Mouse (Mus musculus) adrenal gland (tissue): ENCODE data around the gene Ccdc106.

Source experiments
- intact Hi-C: fragments of 180-260 bp; cut with DNase I; formaldehyde crosslinking; loops from one replicate; pipeline ENCODE4 v1.15.1; 2025

Ccdc106 gene

DNA sequence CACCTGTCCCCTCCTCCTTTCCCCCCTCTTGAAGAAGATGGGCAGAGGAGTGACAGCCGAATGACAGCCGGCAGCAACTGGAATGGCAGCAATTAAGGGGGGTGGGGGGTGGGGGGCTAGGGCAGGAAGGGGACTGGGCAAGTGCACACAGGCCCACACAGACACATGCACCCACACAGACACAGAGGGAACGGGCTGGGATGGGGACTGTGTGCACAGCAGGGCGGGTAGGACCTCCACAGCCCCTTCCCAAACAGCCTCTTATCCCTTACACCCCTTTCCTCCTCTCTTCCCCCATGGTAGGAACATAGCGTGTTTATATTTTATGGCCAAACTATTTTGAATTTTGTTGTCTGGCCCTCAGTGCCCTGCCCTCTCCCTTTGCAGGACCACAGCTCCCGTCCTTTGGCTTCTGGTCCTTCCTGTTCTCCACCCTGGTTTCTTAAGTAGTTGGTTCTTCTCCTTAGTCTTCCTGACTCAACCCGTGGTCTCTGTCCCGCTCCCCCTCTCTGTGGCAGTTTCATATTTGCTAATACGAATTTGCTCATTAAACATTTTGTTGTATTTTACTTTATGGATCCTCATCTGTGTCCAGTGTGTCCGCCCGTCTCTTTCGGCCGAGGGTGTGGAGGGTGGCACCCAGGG lies 59.1 kb downstream of the Ccdc106 start:
- intact Hi-C loops, result loop anchor here (10.0 kb wide), 1 partner anchor 45 kb away; the partner anchor contains the start of gene Rasl2-9

DNA sequence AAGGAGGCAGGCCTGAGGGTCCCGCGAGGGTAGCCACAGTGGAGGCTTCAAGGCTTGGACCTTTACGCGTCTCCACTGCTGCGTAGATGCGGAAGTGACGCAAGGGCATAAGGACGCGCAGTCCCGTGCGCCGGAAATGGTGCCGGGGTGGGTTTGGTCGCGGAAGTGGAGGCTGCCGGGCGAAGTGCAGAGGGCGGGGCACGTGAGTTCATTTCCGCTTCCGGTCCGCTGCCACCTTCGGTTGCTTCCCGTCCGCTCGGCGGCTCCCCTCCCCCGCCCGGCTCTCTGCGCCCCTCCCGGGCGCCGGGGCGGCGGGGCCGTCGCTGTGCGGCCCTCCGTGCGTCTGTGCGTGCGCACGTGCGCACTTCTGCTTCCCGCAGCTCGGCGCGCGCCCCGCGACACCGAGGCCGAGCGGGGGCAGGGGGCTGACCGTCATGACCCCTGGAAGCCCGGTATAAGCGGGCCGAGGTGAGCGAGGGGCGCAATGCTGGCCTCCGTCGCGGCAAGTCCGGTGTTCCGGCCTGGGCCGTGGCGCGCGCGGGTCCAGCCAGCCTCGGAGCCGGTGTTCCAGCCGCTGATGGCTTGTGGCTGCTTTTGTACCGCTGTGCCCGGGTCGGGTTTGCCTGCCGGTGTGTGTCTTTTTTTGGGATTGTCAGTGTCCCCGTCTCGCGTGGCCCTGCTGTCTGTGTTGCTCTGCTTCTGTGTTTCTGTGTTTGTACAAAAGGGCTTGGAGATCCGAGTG lies 59.8 kb downstream of the Ccdc106 start, which contains the start of gene Epn1:
Gene Epn1, plus strand, starts transcription at position 226 of the 742 bp plus-strand sequence.
- intact Hi-C loops, result no loop called here

DNA sequence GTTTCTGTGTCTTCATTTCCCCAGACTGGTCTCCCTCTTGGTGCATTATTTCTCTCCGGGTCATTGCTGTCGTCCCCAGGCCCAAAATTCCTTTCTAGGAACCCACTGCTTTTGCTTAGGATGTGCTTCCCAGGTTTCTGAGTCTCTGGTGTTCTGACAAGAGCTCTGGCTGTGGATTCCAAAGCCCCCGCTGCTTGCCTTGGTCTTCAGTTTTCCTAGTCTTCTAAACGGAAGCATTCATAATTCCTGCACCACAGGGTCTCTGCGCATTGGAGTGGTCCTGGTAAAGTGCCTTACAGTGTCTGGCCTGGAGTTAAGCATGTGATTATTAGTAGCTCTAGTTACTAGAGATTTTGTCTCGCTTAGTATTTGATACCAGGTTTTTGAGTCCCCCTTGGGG lies 60.5 kb downstream of the Ccdc106 start:
- intact Hi-C loops, result no loop called here

DNA sequence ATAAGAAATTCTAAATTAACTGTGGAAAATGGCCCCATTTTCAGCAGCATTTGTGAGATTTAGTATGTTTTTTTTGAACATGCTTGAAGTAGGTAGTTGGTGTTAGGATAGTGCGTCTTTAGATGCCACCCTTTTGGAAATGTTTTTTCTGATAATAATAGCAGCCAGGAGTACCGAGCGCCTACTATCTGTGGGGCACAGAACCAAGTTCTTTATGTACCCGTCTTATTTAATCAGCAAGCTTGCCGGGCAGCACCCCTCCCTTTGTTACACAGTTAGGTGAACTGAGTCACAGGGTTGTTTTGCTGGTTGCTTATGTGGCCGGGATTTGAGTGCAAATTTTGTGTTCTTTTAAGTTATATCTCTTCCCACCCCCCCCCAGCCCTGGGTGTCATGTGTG lies 60.9 kb downstream of the Ccdc106 start:
- intact Hi-C loops, result no loop called here

DNA sequence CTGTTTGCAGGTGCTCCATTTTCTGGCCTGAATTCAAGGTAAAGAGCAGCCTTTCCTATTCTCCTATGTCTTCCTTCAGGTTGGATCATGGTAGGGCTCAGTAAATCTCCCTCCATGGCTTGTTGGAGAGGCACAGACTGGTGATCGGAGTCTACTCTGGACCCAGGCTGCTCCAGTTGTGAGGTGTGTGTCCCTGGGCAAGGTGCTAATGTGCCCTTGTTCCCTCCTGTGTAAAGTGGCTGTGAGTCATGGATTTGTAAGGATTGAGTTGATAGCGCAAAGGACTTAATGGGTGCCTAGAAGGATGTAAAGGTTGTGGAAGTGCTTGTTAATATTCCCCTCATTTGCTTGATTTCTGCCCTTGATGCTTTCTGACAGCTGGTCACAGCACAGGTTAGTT lies 61.6 kb downstream of the Ccdc106 start:
- intact Hi-C loops, result no loop called here

DNA sequence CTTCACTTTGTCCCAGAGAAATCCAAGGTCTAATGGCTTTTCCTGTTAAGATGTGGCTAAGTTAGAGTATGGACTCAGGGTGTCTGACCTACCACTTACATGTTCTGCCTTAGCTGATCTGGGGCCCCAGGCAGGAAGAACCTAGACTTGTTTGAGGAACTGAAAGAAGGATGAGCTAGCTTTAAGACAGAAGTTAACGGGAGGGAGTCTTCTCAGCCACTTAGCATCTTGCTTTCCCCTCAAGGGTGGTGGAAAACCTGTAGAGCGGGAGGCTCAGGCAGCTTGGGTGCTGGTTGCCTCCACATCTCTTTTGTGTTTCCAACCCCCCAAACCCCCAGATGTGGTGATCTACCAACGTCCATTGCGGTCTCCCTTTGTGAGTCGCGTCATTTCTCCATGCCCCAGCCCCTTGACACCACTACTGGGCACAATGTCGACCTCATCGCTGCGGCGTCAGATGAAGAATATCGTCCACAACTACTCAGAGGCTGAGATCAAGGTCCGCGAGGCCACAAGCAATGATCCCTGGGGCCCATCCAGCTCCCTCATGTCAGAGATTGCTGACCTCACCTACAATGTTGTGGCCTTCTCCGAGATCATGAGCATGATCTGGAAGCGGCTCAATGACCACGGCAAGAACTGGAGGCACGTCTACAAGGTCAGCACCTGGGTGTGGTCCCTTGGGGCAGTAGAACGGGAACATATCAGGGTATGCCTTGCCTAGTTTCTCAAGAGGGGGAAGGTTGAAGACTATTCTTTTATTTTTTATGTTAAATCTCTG lies 63.2 kb downstream of the Ccdc106 start:
- intact Hi-C loops, result no loop called here

DNA sequence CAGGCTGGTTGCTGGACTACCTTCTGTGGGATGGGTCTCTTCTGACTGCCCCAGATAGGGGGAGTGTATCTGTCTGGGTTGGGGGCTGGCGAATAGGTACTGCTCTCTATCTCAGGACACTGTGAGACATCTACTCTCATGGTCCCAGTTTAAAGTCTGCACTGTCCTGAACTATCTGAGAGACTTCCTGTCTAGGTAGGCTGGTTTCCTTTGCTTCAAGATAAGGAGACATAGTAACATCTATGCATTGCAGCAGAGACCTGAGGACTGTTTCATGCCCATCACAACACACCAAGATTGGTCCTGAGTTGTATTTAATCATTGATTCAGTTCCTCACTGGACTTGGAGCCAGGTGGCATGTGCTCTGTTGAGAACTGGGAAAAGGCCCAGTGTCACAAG lies 65.2 kb downstream of the Ccdc106 start:
- intact Hi-C loops, result no loop called here

DNA sequence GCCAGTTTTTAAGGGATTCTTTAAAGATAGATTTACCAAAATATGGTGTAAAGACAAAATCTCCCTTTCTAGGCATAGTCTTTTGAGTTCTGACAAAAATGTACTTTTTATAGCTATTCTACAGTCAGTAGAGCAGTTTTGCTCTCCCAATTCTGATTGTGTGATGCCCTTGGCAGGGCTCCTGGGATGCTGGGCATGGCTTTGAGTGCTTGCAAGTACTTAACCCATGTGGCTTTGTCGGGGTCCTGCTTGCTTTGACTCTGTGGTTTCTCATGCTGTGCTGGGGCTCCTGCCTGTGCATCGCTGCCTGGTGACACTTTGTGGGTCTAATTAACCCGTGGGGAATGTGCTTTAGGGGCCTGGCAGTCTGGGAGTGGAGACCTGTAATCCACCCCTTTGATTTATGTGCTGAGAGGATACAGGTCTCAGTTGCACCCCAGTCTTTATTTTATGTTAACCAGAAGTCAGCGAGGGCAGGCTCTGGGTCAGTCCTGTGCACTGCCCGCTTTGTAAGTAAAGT lies 66.6 kb downstream of the Ccdc106 start:
- intact Hi-C loops, result no loop called here

DNA sequence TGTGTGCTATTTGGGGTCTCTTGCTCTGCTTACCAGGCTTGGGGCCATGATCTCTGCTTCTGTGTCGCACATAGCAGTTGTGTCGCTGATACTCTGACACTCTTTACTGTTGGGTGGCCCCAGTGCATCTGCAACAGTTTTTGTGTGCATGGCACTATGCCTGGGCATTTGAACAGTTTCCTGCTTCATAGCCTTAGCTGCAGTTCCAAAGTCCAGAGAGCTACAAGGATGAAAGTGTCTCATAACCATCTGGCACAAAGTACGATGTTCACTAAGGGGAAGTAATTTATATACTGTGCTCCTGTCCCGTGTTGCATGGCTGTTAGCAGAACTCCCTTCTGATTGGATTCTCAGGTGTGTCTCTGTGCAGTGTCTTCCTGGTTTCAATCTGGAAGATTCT lies 67.5 kb downstream of the Ccdc106 start:
- intact Hi-C loops, result no loop called here

DNA sequence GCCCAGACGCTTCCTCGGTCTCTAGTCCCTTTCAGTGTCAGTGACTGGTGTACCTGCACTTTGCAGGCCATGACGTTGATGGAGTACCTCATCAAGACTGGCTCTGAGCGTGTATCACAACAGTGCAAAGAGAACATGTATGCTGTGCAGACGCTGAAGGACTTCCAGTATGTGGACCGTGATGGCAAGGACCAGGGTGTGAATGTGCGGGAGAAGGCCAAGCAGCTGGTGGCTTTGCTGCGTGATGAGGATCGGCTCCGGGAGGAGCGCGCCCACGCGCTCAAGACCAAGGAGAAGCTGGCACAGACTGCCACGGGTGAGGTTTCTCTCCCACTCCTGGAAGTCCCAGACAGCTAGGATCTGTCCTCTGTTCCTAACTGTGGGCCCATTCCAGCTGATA lies 69.5 kb downstream of the Ccdc106 start:
- intact Hi-C loops, result no loop called here

DNA sequence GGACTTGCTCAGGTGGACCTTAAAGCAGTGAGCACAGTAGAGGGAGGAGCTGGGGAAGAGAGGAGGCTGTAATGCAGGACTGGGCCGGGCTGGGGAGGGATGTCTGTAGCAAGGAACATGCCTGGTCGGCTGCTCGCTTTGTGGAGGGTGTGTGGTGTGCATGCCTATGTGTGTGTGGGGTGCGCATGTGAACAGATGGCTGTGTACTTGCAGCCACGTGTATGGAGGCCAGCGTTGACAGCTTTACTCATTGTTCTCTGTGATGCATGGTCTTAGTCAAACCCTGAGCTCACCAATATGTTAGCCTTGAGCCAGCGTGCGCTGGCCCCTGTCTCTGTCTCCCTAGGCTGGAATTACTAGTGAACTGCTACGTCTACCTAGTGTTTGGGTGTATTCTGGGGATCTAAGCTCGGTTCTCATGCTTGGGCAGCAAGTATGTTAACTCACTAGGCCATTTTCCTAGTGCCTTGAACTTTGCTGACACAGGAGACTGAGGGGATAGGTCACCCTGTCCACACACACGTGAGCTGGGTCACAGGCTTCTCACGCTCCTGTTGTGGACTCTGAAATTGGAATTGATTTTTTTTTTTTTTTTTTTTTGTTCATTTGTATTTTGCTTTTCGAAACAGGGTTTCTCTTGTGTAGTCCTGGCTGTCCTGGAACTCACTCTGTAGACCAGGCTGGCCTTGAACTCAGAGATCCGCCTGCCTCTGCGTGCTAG lies 70.8 kb downstream of the Ccdc106 start:
- intact Hi-C loops, result no loop called here

DNA sequence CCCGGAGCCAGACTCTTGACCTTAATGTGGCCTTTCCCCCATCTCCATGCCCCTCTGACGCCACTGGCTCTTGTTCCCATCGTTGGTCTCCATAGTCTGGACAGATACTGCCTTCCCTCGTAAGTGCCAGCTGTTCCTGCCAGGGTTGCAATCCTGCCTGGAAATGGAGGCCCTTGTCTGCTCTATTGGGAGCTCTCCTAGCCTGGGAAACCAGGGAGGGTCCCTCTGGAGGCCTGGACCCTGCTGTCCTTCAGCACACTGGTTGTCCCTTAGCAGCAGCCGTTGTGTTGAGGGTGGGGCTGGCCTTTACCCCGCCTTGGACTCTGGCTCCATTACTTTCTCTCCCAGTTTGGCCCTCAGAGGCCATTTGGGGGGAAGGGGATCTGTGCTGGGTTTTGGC lies 72.0 kb downstream of the Ccdc106 start:
- intact Hi-C loops, result no loop called here

DNA sequence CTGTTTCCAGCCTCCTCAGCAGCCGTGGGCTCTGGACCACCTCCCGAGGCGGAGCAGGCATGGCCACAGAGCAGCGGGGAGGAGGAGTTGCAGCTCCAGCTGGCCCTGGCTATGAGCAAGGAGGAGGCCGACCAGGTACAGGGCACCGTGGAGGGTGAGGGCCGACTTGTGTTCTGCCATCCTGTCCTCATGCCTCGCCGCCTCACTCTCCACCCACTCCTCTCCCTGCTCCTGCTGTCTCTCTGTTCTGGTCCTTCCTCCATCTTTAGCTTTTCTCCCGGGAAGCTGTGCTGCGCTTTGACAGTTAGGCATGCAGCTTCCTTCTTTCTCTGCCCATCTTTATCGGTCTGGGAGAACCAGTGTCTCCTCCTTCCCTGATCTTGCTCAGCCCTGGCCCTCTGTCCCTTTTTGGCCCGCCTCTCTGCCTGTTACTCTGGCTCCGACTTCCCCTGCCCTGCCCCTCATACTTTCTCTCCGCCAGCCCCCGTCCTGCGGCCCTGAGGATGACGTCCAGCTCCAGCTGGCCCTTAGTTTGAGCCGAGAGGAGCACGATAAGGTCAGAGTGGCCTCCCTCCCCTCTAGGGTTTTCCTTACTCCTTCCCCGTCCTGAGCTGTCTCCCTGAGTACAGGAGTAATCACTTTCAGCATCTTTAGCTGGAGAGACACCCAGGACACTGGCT lies 72.6 kb downstream of the Ccdc106 start:
- intact Hi-C loops, result no loop called here

DNA sequence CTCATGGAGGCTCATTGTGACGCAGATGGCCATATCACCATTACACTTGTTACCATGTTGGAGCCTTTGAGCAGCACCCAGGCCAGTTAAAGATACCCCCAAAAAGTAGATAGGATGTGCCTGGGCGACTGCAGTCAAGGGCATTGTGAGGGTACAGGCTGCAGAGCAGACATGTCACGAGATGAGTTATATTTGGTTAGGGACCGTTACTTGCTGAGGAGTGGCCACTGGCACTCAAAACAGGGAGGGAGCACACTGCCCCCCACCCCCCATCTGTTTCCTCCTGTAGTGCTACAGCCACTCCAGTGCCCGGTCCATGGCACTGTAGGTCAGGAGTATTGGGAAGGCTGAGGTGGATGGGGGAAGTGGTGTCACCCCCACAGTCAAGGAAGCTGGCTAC lies 78.4 kb downstream of the Ccdc106 start:
- intact Hi-C loops, result no loop called here

DNA sequence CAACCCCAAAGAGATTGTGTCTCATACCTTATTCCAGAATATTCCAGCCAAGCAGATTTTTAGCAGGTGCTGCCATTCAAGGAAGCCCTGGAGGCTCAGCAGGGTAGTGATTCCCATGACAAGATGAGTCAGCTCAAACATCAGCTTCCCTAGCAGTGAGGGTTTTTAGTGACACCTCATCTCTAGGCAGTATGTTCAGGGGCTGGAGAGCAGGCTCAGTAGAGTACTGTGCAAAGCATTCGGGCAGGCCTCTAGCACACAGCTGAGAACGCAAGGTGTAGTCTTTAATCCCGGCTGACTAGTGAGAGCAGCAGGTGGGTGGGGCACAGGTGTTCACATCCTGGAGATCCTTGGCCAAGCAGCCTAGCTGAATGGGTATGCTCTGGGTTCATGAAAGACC lies 79.4 kb downstream of the Ccdc106 start:
- intact Hi-C loops, result no loop called here

DNA sequence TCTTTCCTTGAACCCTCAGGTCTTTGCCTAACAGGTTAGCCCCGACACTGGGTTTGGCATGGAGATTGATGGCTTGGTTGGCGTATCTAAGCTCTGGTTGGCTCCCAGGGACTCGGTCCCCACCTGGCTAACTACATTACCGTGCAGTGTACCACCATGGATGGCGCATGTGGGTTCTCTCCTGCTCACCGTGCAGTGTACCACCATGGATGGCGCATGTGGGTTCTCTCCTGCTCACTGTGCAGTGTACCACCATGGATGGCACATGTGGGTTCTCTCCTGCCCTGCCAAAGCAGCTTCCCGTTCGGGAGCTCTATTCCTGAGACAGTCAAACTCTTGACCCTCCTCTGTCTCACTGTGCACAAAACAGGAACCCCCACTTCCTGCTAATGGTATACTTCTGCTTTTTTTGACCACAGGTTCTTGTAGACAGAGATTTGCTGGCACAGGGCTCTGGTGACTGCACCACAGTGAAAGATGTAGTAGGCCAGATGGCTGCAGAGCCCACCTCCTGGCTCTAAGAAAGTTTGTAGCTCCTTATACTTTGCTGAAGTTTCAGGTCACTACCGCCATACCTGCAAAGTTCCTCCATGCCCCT lies 80.8 kb downstream of the Ccdc106 start:
- intact Hi-C loops, result no loop called here

DNA sequence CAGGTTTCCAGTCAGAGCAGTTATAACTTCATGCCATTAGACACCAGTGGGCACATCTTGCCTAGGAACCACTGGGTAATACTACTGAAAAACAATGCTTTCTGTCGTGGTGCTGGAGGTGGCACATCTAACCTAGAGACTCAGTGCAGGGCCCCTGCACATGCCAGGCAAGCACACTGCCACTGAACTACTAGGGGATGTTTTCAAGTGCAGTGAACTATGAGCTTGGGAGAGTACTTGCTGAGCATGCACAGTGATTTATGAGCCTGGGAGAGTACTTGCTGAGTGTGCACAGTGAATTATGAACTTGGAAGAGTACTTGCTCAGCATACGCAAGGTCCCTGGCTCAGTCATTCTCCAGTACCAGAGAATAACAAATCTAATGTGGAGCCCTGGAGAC lies 82.2 kb downstream of the Ccdc106 start:
- intact Hi-C loops, result no loop called here

DNA sequence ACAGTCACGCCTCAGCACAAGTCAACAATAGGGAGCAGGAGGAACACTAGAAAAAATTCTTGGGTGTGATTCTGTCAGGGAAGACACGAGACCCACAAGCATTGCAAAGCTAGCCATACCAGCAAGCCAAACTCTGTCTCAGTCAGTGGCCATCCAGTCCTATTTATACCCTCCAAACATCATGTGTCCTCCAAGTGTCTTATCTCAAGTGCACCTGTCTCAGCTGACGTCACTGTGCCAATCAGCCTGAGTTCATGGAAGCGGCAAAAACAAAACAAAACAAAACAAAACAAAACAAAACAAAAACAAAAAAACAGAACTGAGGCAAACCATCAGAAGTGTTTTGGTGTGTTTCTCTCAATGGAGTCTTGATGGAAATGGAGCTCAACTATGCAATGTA lies 87.9 kb downstream of the Ccdc106 start:
- intact Hi-C loops, result no loop called here

DNA sequence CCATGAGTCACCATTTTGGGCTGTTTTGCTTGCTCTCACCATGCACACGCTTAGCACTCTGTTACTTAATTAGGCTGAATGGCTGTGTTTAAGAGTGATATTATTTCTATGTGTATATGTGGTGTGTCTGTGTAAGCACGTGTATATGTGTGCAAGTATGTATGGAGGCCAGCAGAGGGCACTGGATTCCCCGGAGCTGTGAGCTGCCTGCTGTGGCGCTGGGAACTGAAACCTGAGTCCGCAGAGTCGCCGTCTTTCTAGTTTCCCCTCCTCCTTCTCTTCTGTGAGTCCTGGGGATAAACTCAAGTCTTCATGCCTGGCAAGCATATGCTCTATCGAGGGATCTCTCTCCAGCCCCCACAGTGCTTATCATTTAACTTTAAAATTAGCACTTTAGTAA lies 88.9 kb downstream of the Ccdc106 start:
- intact Hi-C loops, result no loop called here
